Mouse (Mus musculus): ENCODE measurements at regions not wholly inside any gene's neighbourhood (a gene's known extent, or its start where the extent isn't known, plus 50 kb on each side); places are given as distances from the start of the nearest gene placed in this dataset.

DNA sequence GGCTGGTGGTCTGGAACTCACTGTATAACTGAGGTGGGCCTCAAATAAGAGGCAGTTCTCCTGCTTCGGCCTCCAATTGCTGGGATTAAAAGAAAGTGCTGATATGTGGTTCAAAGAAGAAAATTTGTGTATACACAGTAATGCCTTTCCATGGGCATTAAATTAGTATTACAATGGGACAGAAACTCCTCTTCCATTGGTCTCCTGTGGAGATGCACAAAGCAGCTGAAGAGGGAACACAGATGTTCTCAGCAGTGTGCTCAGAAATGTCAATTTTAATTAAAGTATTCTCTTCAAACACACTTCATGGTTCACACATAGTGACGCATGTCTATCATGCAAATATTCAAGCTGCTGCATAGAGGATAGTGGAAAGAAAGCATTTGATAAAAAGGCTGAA lies 56.4 kb upstream of the Otx2 start:
- TF ChIP-seq CTCF (conservative IDR thresholded peaks at IDR 0.05 in 1 of 2, IDR thresholded peaks at IDR 0.05 in 1 of 2; ENCODE audit: low read depth in 2 of 2, low read length in 2 of 2) = no peak
- no peak for TF ChIP-seq MYC (IDR thresholded peaks at IDR 0.05; ENCODE audit: low read depth, low read length)
- TF ChIP-seq ZKSCAN1 (IDR thresholded peaks at IDR 0.05; ENCODE audit: borderline replicate concordance, low read depth, low read length) = no peak
- TF ChIP-seq POLR2AphosphoS2 (IDR thresholded peaks at IDR 0.05; ENCODE audit: low read depth, low read length) = no peak
- TF ChIP-seq POLR2A (IDR thresholded peaks at IDR 0.05; ENCODE audit: low read depth, low read length) = no peak
- TF ChIP-seq MAZ (IDR thresholded peaks at IDR 0.05; ENCODE audit: low read depth, low read length) = no peak
- TF ChIP-seq NRF1 (IDR thresholded peaks at IDR 0.05; ENCODE audit: low read depth, low read length) = no peak
- TF ChIP-seq EP300 (IDR thresholded peaks at IDR 0.05; ENCODE audit: low read length) = no peak
- no peak for TF ChIP-seq MAX (IDR thresholded peaks at IDR 0.05; ENCODE audit: low read length)
